Mouse (Mus musculus) CH12.LX (cell line): ENCODE results near the gene Il27. TPM values are rescaled to one million over a fixed set of nuclear protein-coding genes. Genes with fewer than 3 reads are reported as not detected.
A peak's percentile ranks its signal among the peaks of the same experiment; 100 is the strongest.

Experiments
- DNase-seq: peaks from one replicate; pipeline ENCODE4 v3.0.0-alpha.2; 2013; ENCODE audit errors: extremely low read depth
- H3K27ac ChIP-seq: 2 replicates; pipeline ENCODE4 v1.5.1; 2012; ENCODE audit warnings: low read depth, mild to moderate bottlenecking, control low read depth, moderate library complexity; ENCODE audit not compliant: insufficient read depth
- H3K27me3 ChIP-seq: replicated peaks from 2 replicates; pipeline ENCODE3; 2012; ENCODE audit warnings: inconsistent platforms
- H3K36me3 ChIP-seq, 2 experiments: replicated peaks in 1 of 2; 2 replicates each; pipeline versions ENCODE3 to v1.6.1; 2012; ENCODE audit warnings: inconsistent platforms in 1 of 2, low read length in 1 of 2, mild to moderate bottlenecking in 1 of 2, mixed read lengths in 1 of 2, moderate library complexity in 1 of 2; ENCODE audit not compliant: control insufficient read depth in 1 of 2, insufficient read depth in 1 of 2
- H3K4me1 ChIP-seq, 2 experiments: 2 replicates each; pipeline ENCODE4 v1.6.1; 2012; ENCODE audit warnings: inconsistent platforms in 1 of 2, moderate library complexity in 1 of 2; ENCODE audit not compliant: insufficient read depth in 2 of 2, control insufficient read depth in 1 of 2
- H3K4me2 ChIP-seq: 2 replicates; pipeline ENCODE4 v1.6.1; 2012; ENCODE audit warnings: low read depth, mild to moderate bottlenecking, control low read depth; ENCODE audit not compliant: poor library complexity, insufficient read depth, severe bottlenecking
- H3K4me3 ChIP-seq, 3 experiments: fragments of 150-350 bp in 1 of 3; sonication (generic) in 1 of 3; replicated peaks in 1 of 3; 2 replicates each; pipeline versions ENCODE3 to v1.5.1; 2011 to 2012; ENCODE audit warnings: low read depth in 2 of 3, low read length in 2 of 3, mild to moderate bottlenecking in 2 of 3, moderate library complexity in 2 of 3, control low read depth in 1 of 3, improper control_type of control experiment in 1 of 3, inconsistent platforms in 1 of 3, mixed read lengths in 1 of 3; ENCODE audit not compliant: poor library complexity in 1 of 3
- H3K79me2 ChIP-seq: replicated peaks from 2 replicates; pipeline ENCODE4 v1.6.1; 2012; ENCODE audit warnings: mild to moderate bottlenecking, moderate library complexity; ENCODE audit not compliant: control insufficient read depth, poor library complexity, insufficient read depth, severe bottlenecking; ENCODE audit errors: extremely low read depth
- H3K9ac ChIP-seq: 2 replicates; pipeline ENCODE4 v1.6.1; 2012; ENCODE audit warnings: low read depth, mild to moderate bottlenecking, control low read depth, moderate library complexity; ENCODE audit not compliant: insufficient read depth
- H3K9me3 ChIP-seq: replicated peaks from 2 replicates; pipeline ENCODE3; 2012; ENCODE audit warnings: low read length, inconsistent platforms, mixed read lengths
- CHD2 ChIP-seq: IDR thresholded peaks from 2 replicates; pipeline ENCODE4 v1.6.1; 2011; ENCODE audit warnings: low read length, improper control_type of control experiment
- CTCF ChIP-seq, 2 experiments: IDR thresholded peaks in 1 of 2; conservative IDR thresholded peaks in 1 of 2; 2 replicates each; pipeline ENCODE4 v1.5.1; 2011 to 2012; ENCODE audit warnings: low read depth in 2 of 2, low read length in 2 of 2, improper control_type of control experiment in 1 of 2, inconsistent platforms in 1 of 2, mild to moderate bottlenecking in 1 of 2, moderate library complexity in 1 of 2
- ELF1 ChIP-seq: IDR thresholded peaks from 2 replicates; pipeline ENCODE4 v1.6.1; 2014; ENCODE audit warnings: low read depth, mild to moderate bottlenecking, inconsistent platforms, low read length, improper control_type of control experiment
- EP300 ChIP-seq: IDR thresholded peaks from 2 replicates; pipeline ENCODE4 v1.6.1; 2011; ENCODE audit warnings: low read length, improper control_type of control experiment
- ETS1 ChIP-seq: conservative IDR thresholded peaks from 2 replicates; pipeline ENCODE4 v1.6.1; 2012; ENCODE audit warnings: low read depth, mild to moderate bottlenecking, inconsistent platforms, low read length, improper control_type of control experiment, moderate library complexity
- IRF4 ChIP-seq: IDR thresholded peaks from 2 replicates; pipeline ENCODE4 v1.6.1; 2014; ENCODE audit warnings: low read depth, mild to moderate bottlenecking, inconsistent platforms, low read length, improper control_type of control experiment
- JUND ChIP-seq: conservative IDR thresholded peaks from 2 replicates; pipeline ENCODE4 v1.6.1; 2011; ENCODE audit warnings: low read depth, low read length, improper control_type of control experiment
- KAT2A ChIP-seq: IDR thresholded peaks from 2 replicates; pipeline ENCODE4 v1.6.1; 2012; ENCODE audit warnings: low read length, improper control_type of control experiment, inconsistent platforms; ENCODE audit not compliant: insufficient replicate concordance
- MAX ChIP-seq: IDR thresholded peaks from 2 replicates; pipeline ENCODE4 v1.6.1; 2011; ENCODE audit warnings: low read length, improper control_type of control experiment
- MEF2A ChIP-seq: IDR thresholded peaks from 2 replicates; pipeline ENCODE4 v1.6.1; 2014; ENCODE audit warnings: low read depth, mild to moderate bottlenecking, inconsistent platforms, low read length, improper control_type of control experiment, borderline replicate concordance
- MYC ChIP-seq: IDR thresholded peaks from 2 replicates; pipeline ENCODE4 v1.6.1; 2011; ENCODE audit warnings: low read depth, mild to moderate bottlenecking, improper control_type of control experiment, low read length
- NELFE ChIP-seq: IDR thresholded peaks from 2 replicates; pipeline ENCODE4 v1.6.1; 2011; ENCODE audit warnings: low read depth, low read length, improper control_type of control experiment
- NRF1 ChIP-seq: IDR thresholded peaks from 2 replicates; pipeline ENCODE4 v1.6.1; 2014; ENCODE audit warnings: low read depth, mild to moderate bottlenecking, inconsistent platforms, low read length, improper control_type of control experiment, moderate library complexity
- PAX5 ChIP-seq: IDR thresholded peaks from 2 replicates; pipeline ENCODE4 v1.6.1; 2012; ENCODE audit warnings: low read length, inconsistent platforms, mixed read lengths
- POLR2AphosphoS2 ChIP-seq: IDR thresholded peaks from 2 replicates; pipeline ENCODE4 v1.6.1; 2011; ENCODE audit warnings: low read depth, low read length, improper control_type of control experiment
- RAD21 ChIP-seq: IDR thresholded peaks from 2 replicates; pipeline ENCODE4 v1.6.1; 2011; ENCODE audit warnings: low read depth, mild to moderate bottlenecking, low read length, improper control_type of control experiment, moderate library complexity
- RCOR1 ChIP-seq: conservative IDR thresholded peaks from 2 replicates; pipeline ENCODE4 v1.6.1; 2012; ENCODE audit warnings: low read depth, mild to moderate bottlenecking, inconsistent platforms, low read length, improper control_type of control experiment
- SMC3 ChIP-seq: IDR thresholded peaks from 2 replicates; pipeline ENCODE4 v1.6.1; 2011; ENCODE audit warnings: low read depth, low read length, improper control_type of control experiment
- TBP ChIP-seq: conservative IDR thresholded peaks from 2 replicates; pipeline ENCODE4 v1.6.1; 2011; ENCODE audit warnings: low read depth, low read length, improper control_type of control experiment
- USF2 ChIP-seq: conservative IDR thresholded peaks from 2 replicates; pipeline ENCODE4 v1.6.1; 2011; ENCODE audit warnings: low read depth, low read length, improper control_type of control experiment
- ZC3H11A ChIP-seq: IDR thresholded peaks from 2 replicates; pipeline ENCODE4 v1.6.1; 2012; ENCODE audit warnings: low read depth, mild to moderate bottlenecking, inconsistent platforms, low read length, improper control_type of control experiment
- ZKSCAN1 ChIP-seq: IDR thresholded peaks from 2 replicates; pipeline ENCODE4 v1.6.1; 2012; ENCODE audit warnings: low read depth, inconsistent platforms, low read length, improper control_type of control experiment, borderline replicate concordance
- dilution Hi-C: fragments of 300-500 bp; cut with MboI; formaldehyde crosslinking; loops from 2 replicates; pipeline ENCODE4 v1.14.3; 2020; ENCODE audit warnings: low sequenced_read_pairs; ENCODE audit not compliant: extremely low pct_unique_long_range_greater_than_20kb, extremely low pct_ligation_motif_present
- in situ Hi-C: fragments of 300-500 bp; cut with MboI; formaldehyde crosslinking; loops from 3 replicates; pipeline ENCODE4 v1.14.3; 2019; ENCODE audit warnings: low sequenced_read_pairs, low pct_ligation_motif_present, low pct_unique_long_range_greater_than_20kb, mixed read lengths
- polyA plus RNA-seq: library from polyadenylated mRNA; unstranded; fragments of >175 nt; gene quantifications from 2 replicates; pipeline ENCODE4 v1.2.1, GENCODE M21; 2012; ENCODE audit warnings: low read depth; ENCODE audit not compliant: insufficient read length
- total RNA-seq, 2 experiments: library from RNA; depleted of rRNA; stranded (reverse); fragments of 300-350 nt in 1 of 2; fragments of >200 nt in 1 of 2; gene quantifications; 2 replicates each; pipeline ENCODE4 v1.2.3; 2012 to 2014

The Il27 gene
- total and polyA plus RNA-seq, 3 experiments, result 0.31 TPM; not detected in 2

DNA sequence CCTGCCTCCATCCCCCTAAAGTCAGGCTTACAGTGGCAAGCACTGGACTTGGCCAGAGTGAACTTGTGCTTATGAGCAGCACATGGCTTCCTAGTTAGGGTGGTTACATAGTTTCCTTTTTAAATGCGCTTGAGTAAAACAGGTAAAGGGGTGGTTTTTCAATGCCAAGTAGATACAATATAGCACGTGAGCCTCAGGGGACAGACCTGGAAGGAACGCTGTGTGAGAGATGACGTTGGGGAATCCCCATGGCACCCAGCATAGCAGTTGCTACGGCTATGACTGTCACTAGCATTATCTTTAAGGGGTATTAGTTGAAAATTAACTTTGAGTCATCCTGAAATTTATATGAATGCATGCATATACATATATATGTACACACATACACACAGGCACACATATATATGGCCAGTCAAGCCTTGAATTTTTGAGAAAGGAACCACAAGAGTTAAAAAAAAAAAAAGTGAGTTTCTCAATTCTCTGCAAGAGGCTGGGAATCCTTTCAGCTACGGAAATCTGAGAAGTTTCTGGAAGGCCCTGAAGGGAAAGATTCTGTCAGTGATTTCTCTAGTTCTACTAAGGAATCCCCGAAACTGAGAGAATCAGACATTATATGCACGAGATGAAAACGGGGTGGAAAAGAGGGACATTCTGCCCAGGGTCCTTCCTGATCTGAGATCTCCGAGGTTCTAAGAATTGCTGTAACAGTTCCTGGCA lies 25.0 kb upstream of the Il27 start (continued):
- TF ChIP-seq IRF4 (peak; percentile 95), PAX5 (no peak), ETS1 (peak; percentile 95), POLR2AphosphoS2 (no peak), ZC3H11A (no peak), MEF2A (peak; percentile 93), RCOR1 (peak; percentile 95), TBP (no peak), NRF1 (no peak), USF2 (no peak; the same call in 1 of the 2 replicates), NELFE (no peak), SMC3 (no peak), ZKSCAN1 (no peak)

DNA sequence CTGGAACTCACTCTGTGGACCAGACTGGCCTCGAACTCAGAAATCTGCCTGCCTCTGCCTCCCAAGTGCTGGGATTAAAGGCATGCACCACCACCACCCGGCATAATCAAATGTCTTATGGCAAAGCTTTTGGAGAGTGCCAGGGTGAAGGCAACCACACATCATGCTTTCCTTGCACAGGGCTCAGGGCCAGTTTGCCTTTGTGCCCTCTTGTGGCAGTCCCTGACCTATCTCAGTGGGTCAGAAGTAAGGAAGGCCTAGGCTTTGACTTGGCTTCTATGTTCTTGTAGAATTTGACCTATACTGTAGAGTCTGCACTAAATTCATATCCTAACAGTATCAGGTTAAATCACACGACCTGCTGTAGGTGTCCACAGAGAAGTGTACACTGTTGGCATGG lies 22.0 kb upstream of the Il27 start:
- Histone ChIP-seq H3K4me1 (peaks cover 4 to 19% of the 10 kb centered on the region in 2 experiments), H3K27ac (no peak overlapping the region), H3K4me2 (no peak overlapping the region), H3K36me3 (peaks cover 0 to 5% of the 10 kb centered on the region in 2 experiments), H3K9me3 (peaks cover 4% of the 10 kb centered on the region), H3K9ac (no peak overlapping the region), H3K79me2 (no peaks in the 10 kb centered on the region), H3K27me3 (no peaks in the 10 kb centered on the region), H3K4me3 (no peak overlapping the region)
- no peak for DNase-seq
- in situ Hi-C loops, result no loop called here
- TF ChIP-seq SMC3, result peak; percentile 62
- TF ChIP-seq RAD21, result peak; percentile 29
- peak in 1 of 2 experiments; percentile 47; a peak in 2 of 4 replicates for TF ChIP-seq CTCF (conservative IDR thresholded peaks at IDR 0.05 in 1 of 2, IDR thresholded peaks at IDR 0.05 in 1 of 2; ENCODE audit: low read depth in 2 of 2, low read length in 2 of 2)
- no peak for TF ChIP-seq ETS1
- TF ChIP-seq MEF2A, result no peak
- dilution Hi-C loops, result no loop called here

DNA sequence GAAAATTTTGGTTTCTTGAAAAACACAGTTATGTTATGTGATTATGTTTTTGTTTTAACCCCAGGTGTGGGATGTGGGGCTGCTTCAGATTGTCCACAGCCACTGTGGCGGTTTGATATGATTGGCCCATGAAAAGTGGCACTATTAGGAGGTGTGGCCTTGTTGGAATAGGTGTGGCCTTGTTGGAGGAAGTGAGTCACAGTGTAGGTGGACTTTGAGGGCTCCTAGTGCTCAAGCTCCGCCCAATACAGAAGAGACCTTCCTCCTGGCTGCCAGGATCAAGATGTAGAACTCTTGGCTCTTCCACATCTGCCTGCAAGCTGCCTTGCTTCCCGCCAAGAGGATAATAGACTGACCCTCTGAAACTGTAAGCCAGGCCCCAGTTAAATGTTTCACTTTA lies 18.0 kb upstream of the Il27 start:
- TF ChIP-seq MYC (no peak), MEF2A (no peak), JUND (no peak), MAX (no peak), ELF1 (no peak), CHD2 (no peak), EP300 (no peak), KAT2A (no peak), USF2 (no peak), NRF1 (no peak)
- TF ChIP-seq, all 38 proteins: peak for 0
- Histone ChIP-seq H3K79me2 (no peaks in the 10 kb centered on the region), H3K27me3 (no peaks in the 10 kb centered on the region), H3K27ac (no peak overlapping the region), H3K4me2 (no peak overlapping the region), H3K9me3 (peaks cover 4% of the 10 kb centered on the region), H3K4me1 (peaks cover 0 to 1% of the 10 kb centered on the region in 2 experiments; a peak in 2 of 4 replicates), H3K4me3 (no peak overlapping the region), H3K36me3 (no peaks in the 10 kb centered on the region), H3K9ac (no peak overlapping the region)
- dilution Hi-C loops, result no loop called here
- in situ Hi-C loops, result no loop called here
- DNase-seq, result no peak
